Mouse (Mus musculus) forebrain, postnatal 0 days (tissue): ENCODE measurements around the gene Irf2bpl. TPM values are rescaled to one million over a fixed set of nuclear protein-coding genes. Genes with fewer than 3 reads are reported as not detected.

Source experiments
- ATAC-seq: fragments of 200-750 bp; cut with Nextera tagmentation; 2 replicates; pipeline ENCODE4 v1.8.0; 2017; ENCODE audit warnings: mild to moderate bottlenecking, moderate library complexity
- DNase-seq: peaks from one replicate; pipeline ENCODE4 v3.0.0-alpha.2; 2015
- H3K27ac ChIP-seq: fragments of 300-500 bp; sonication (generic); 2 replicates; pipeline ENCODE4 v1.5.1; 2014; ENCODE audit warnings: low read depth, mild to moderate bottlenecking, antibody characterized with exemption, low read length, moderate library complexity, mixed read lengths
- H3K27me3 ChIP-seq: fragments of 300-500 bp; sonication (generic); 2 replicates; pipeline ENCODE4 v1.6.1; 2014; ENCODE audit warnings: mild to moderate bottlenecking, low read length, mixed read lengths; ENCODE audit not compliant: insufficient read depth
- H3K36me3 ChIP-seq: fragments of 300-500 bp; sonication (generic); 2 replicates; pipeline ENCODE4 v1.6.1; 2014; ENCODE audit warnings: mild to moderate bottlenecking, moderate library complexity; ENCODE audit not compliant: insufficient read depth
- H3K4me1 ChIP-seq: fragments of 300-500 bp; sonication (generic); 2 replicates; pipeline ENCODE4 v1.6.1; 2014; ENCODE audit warnings: antibody characterized with exemption; ENCODE audit not compliant: insufficient read depth
- H3K4me2 ChIP-seq: fragments of 300-500 bp; sonication (generic); 2 replicates; pipeline ENCODE4 v1.6.1; 2014; ENCODE audit warnings: low read depth, mild to moderate bottlenecking, moderate library complexity
- H3K4me3 ChIP-seq: fragments of 300-500 bp; sonication (generic); 2 replicates; pipeline ENCODE4 v1.5.1; 2014; ENCODE audit warnings: low read depth, low read length, mixed read lengths
- H3K9ac ChIP-seq: fragments of 300-500 bp; sonication (generic); 2 replicates; pipeline ENCODE4 v1.6.1; 2014; ENCODE audit warnings: mild to moderate bottlenecking
- H3K9me3 ChIP-seq: fragments of 300-500 bp; sonication (generic); 2 replicates; pipeline ENCODE4 v1.6.1; 2016; ENCODE audit warnings: low read length
- CTCF ChIP-seq: sonication (generic); IDR thresholded peaks from 2 replicates; pipeline ENCODE4 v1.5.1; 2016; ENCODE audit warnings: antibody characterized with exemption, control low read depth, low read depth
- WGBS: fragments of 180-500 bp; shearing (Covaris S2); extraction: QIAGEN DNeasy Blood & Tissue Kit; methylation state at CpG from one replicate; pipeline ENCODE4 v1.1.7; 2014; 5-methylcytosine and 5-hydroxymethylcytosine counted together
- polyA plus RNA-seq: library from polyadenylated mRNA; unstranded; fragments of >200 nt; fragmentation: Nextera tagmentation; extraction: Ambion mirVana; gene quantifications from 2 replicates; pipeline ENCODE4 v1.2.1, GENCODE M21; 2015
- total RNA-seq: library from RNA; depleted of rRNA; stranded (reverse); fragments of >200 nt; gene quantifications from 2 replicates; pipeline ENCODE4 v1.2.3, GENCODE M21; 2014; rRNA removed

Gene Irf2bpl
- total and polyA plus RNA-seq, 2 experiments from 2014 or later = 95.7 to 161 TPM

- no peaks in the 10 kb centered on the region for H3K9me3 ChIP-seq
- 23% methylated on average over 32 of the region's 32 CpGs for WGBS
- H3K4me1 ChIP-seq = peaks cover 18% of the 10 kb centered on the region
- no peak for TF ChIP-seq CTCF
- peak; percentile 78 for ATAC-seq
- H3K27ac ChIP-seq = peak overlapping the region; percentile 55
- no peaks in the 10 kb centered on the region for H3K27me3 ChIP-seq
- peak; percentile 84 for DNase-seq
- H3K4me3 ChIP-seq = peak overlapping the region; percentile 2; the same call in 1 of the 2 replicates
- H3K9ac ChIP-seq = peak overlapping the region; percentile 48
- peak overlapping the region; percentile 41 for H3K4me2 ChIP-seq
- no peaks in the 10 kb centered on the region for H3K36me3 ChIP-seq
Observed at GRCm38 (mm10) chr12:86831591-86832550, 52.7 kb downstream of the Irf2bpl start.

Other genes starting within 250 kb of the Irf2bpl start
- 93.0 and 96.3 TPM in 2 replicates for gene Vash1, start 206.1 kb downstream of the Irf2bpl start, total RNA-seq
- 25.7 and 33.2 TPM in 2 replicates for gene Vash1, start 206.1 kb downstream of the Irf2bpl start, polyA plus RNA-seq
- gene Angel1, start 158.3 kb downstream of the Irf2bpl start, total RNA-seq = 4.5 and 6.5 TPM in 2 replicates
- gene Angel1, start 158.3 kb downstream of the Irf2bpl start, polyA plus RNA-seq = 6.2 and 7.1 TPM in 2 replicates
- not detected in 2 replicates for gene Lrrc74a, start 150.4 kb downstream of the Irf2bpl start, total RNA-seq
- not detected in 2 replicates for gene Lrrc74a, start 150.4 kb downstream of the Irf2bpl start, polyA plus RNA-seq
- gene Cipc, start 62.2 kb upstream of the Irf2bpl start, total RNA-seq = 53.1 and 62.9 TPM in 2 replicates
- 28.4 and 38.1 TPM in 2 replicates for gene Cipc, start 62.2 kb upstream of the Irf2bpl start, polyA plus RNA-seq
- gene Zdhhc22, start 105.6 kb upstream of the Irf2bpl start, total RNA-seq = 10.7 and 12.5 TPM in 2 replicates
- gene Zdhhc22, start 105.6 kb upstream of the Irf2bpl start, polyA plus RNA-seq = 12.3 and 21.7 TPM in 2 replicates
- 20.1 and 21.8 TPM in 2 replicates for gene Tmem63c, start 136.5 kb upstream of the Irf2bpl start, total RNA-seq
- 6.6 and 8.5 TPM in 2 replicates for gene Tmem63c, start 136.5 kb upstream of the Irf2bpl start, polyA plus RNA-seq
- 9.2 and 9.9 TPM in 2 replicates for gene Ngb, start 217.7 kb upstream of the Irf2bpl start, total RNA-seq
- 7.1 and 12.2 TPM in 2 replicates for gene Ngb, start 217.7 kb upstream of the Irf2bpl start, polyA plus RNA-seq